Mouse (Mus musculus) kidney, embryonic 14.5 days (tissue): ENCODE results near the gene 1700024P04Rik. TPM values are rescaled to one million over a fixed set of nuclear protein-coding genes. Genes with fewer than 3 reads are reported as not detected.

ENCODE experiments used
- ATAC-seq: fragments of 200-750 bp; cut with Nextera tagmentation; 2 replicates; pipeline ENCODE4 v1.8.0; 2017; ENCODE audit warnings: moderate number of reproducible peaks, mild to moderate bottlenecking, moderate TSS enrichment, moderate library complexity; ENCODE audit not compliant: low FRiP score, low TSS enrichment
- H3K27ac ChIP-seq: fragments of 300-500 bp; sonication (generic); 2 replicates; pipeline ENCODE4 v1.5.1; 2014; ENCODE audit warnings: low read depth, mild to moderate bottlenecking, low read length, moderate library complexity, mixed read lengths
- H3K27me3 ChIP-seq: fragments of 300-500 bp; sonication (generic); 2 replicates; pipeline ENCODE4 v1.6.1; 2014; ENCODE audit warnings: mild to moderate bottlenecking, low read length; ENCODE audit not compliant: control insufficient read depth, insufficient read depth
- H3K36me3 ChIP-seq: fragments of 300-500 bp; sonication (generic); 2 replicates; pipeline ENCODE4 v1.6.1; 2014; ENCODE audit warnings: low read length, mixed read lengths; ENCODE audit not compliant: control insufficient read depth, insufficient read depth
- H3K4me1 ChIP-seq: fragments of 300-500 bp; sonication (generic); 2 replicates; pipeline ENCODE4 v1.6.1; 2014; ENCODE audit warnings: low read length, mixed read lengths; ENCODE audit not compliant: control insufficient read depth, insufficient read depth
- H3K4me2 ChIP-seq: fragments of 300-500 bp; sonication (generic); replicated peaks from 2 replicates; pipeline ENCODE4 v1.6.1; 2014; ENCODE audit warnings: low read depth, mild to moderate bottlenecking, low read length
- H3K4me3 ChIP-seq: fragments of 300-500 bp; sonication (generic); 2 replicates; pipeline ENCODE4 v1.5.1; 2014; ENCODE audit warnings: mild to moderate bottlenecking, low read length
- H3K9ac ChIP-seq: fragments of 300-500 bp; sonication (generic); 2 replicates; pipeline ENCODE4 v1.6.1; 2014; ENCODE audit warnings: low read depth, mild to moderate bottlenecking, low read length, moderate library complexity
- H3K9me3 ChIP-seq: fragments of 300-500 bp; sonication (generic); 2 replicates; pipeline ENCODE4 v1.6.1; 2016; ENCODE audit warnings: low read length; ENCODE audit not compliant: control insufficient read depth
- WGBS: fragments of 180-500 bp; shearing (Covaris S2); extraction: QIAGEN DNeasy Blood & Tissue Kit; methylation state at CpG from one replicate; pipeline ENCODE4 v1.1.7; 2014; 5-methylcytosine and 5-hydroxymethylcytosine counted together
- polyA plus RNA-seq: library from polyadenylated mRNA; unstranded; fragments of >200 nt; fragmentation: Nextera tagmentation; extraction: Ambion mirVana; gene quantifications from 2 replicates; pipeline ENCODE4 v1.2.1, GENCODE M21; 2014

1700024P04Rik gene
- polyA plus RNA-seq, 1 experiment from 2014 or later: not detected

DNA sequence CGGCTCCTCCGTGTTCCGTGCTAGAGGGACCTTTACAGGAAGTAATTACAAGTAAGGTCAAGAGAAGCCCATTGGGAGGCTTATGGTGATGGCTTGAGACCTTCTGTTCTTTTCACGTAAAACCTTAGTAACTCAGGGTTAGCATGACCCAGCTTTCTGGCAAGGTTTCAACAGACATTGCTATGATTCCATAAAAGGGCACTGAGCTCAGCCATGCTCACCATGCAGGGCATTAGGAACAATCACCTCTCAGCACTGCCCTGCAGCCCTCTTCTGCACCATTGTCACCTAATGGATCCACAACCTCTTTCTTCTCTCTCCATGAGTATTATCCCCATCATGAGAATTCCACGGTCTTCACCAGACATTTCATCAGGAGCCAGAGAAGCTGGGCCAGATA is 12.7 kb downstream of the 1700024P04Rik start:
- ATAC-seq: no peak
- Histone ChIP-seq H3K4me3 (no peak overlapping the region), H3K9ac (no peak overlapping the region), H3K4me2 (no peak overlapping the region), H3K36me3 (no peaks in the 10 kb centered on the region), H3K27ac (no peak overlapping the region), H3K4me1 (no peaks in the 10 kb centered on the region), H3K9me3 (no peaks in the 10 kb centered on the region), H3K27me3 (no peaks in the 10 kb centered on the region)
- 57% methylated on average over 5 of the region's 5 CpGs for WGBS

DNA sequence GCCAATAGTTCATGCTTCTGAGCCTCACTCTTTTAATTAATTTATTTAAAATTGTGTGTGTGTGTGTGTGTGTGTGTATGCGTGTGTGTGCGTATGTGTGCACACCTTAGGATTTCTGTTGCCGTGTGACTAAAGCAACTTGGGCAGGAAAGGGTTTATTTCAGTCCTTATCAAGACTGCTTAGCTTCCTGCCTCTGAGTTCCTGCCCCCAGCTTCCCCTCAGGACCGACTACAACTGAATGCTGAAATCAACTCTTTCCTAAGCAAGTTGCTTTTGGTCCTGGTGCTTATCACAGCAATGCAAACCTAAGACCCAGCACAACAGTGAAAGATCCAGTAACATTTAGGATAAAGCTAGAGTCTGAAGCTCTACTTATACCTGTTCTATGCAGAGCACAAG is 15.8 kb downstream of the 1700024P04Rik start:
- H3K4me2 ChIP-seq: no peak overlapping the region
- no peak for ATAC-seq
- H3K36me3 ChIP-seq: no peaks in the 10 kb centered on the region
- H3K27me3 ChIP-seq: no peaks in the 10 kb centered on the region
- H3K9ac ChIP-seq: no peak overlapping the region
- no peak overlapping the region for H3K27ac ChIP-seq
- WGBS: 66% methylated on average over 4 of the region's 4 CpGs
- no peaks in the 10 kb centered on the region for H3K4me1 ChIP-seq
- H3K4me3 ChIP-seq: no peak overlapping the region
- no peaks in the 10 kb centered on the region for H3K9me3 ChIP-seq

DNA sequence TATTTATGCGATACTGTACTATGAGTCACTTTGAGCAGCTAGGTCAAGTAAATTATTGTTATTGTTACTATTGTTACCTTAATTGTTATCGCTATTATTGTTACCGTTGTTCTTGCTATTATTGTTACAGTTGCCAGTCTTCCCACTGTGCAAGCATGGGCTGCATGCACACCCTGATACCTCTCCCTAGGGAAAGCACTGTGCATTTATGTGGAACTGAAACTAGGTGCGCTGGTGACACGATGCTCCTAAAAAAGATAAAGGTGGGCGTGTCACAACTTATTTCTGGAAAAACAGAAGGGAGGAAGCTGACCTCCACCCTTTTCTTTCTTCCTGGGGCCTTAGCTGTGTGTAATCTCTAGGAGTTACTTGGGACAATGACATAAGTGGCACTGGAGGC is 16.4 kb downstream of the 1700024P04Rik start:
- H3K4me3 ChIP-seq: no peak overlapping the region
- 85% methylated on average over 6 of the region's 6 CpGs for WGBS
- no peak for ATAC-seq

DNA sequence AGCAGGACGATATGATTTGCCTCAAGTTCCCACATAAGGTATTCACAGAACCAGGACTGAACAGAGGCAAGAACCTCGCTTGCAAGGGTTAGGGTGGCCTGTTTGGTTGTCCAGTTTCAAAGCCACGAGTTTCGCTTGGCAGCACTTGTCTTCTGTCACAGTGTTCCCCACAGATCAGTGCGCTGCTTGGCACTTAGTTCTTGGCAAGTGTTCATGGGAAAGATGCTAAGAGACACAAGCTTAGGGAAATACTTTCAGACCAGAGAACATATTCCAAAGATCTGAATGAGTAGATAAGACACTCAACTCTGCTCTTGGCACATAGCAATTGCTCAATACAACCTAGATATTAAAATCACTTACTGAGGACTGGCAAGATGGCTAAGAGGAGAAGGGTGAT is 17.8 kb downstream of the 1700024P04Rik start:
- no peak overlapping the region for H3K4me2 ChIP-seq
- ATAC-seq: no peak
- no peaks in the 10 kb centered on the region for H3K27me3 ChIP-seq
- no peak overlapping the region for H3K27ac ChIP-seq
- H3K9me3 ChIP-seq: no peaks in the 10 kb centered on the region
- no peak overlapping the region for H3K9ac ChIP-seq
- no peak overlapping the region for H3K4me3 ChIP-seq
- no peaks in the 10 kb centered on the region for H3K4me1 ChIP-seq
- WGBS: 90% methylated on average over 5 of the region's 5 CpGs
- no peaks in the 10 kb centered on the region for H3K36me3 ChIP-seq

More for the DNA sequence above, 16.4 kb downstream of the 1700024P04Rik start:
- no peak overlapping the region for H3K9ac ChIP-seq
- no peaks in the 10 kb centered on the region for H3K9me3 ChIP-seq
- no peak overlapping the region for H3K4me2 ChIP-seq
- no peaks in the 10 kb centered on the region for H3K27me3 ChIP-seq
- H3K4me1 ChIP-seq: no peaks in the 10 kb centered on the region
- no peaks in the 10 kb centered on the region for H3K36me3 ChIP-seq
- H3K27ac ChIP-seq: no peak overlapping the region

DNA sequence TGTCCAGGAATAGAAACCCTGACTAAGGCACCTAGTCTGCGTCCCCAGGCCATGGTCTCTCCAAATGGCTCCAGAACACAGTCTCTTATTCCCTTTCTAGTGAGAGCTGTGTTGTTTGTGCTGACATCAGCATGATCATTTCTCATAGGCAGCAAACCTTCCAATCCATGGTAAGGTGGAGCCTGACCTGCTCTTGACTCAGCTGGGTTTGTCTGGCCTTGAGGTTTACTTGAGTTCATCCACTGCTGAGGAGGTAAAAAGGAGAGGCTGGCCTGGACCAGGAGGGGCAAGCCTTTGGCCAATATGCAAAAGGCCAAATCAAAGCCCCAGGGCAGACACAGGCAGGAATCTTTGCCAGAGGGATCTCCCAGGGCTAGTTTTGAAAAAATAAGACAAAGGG is 20.8 kb downstream of the 1700024P04Rik start:
- WGBS: 88% methylated on average over 1 of the region's 1 CpGs
- no peak overlapping the region for H3K9ac ChIP-seq
- no peaks in the 10 kb centered on the region for H3K36me3 ChIP-seq
- no peak for ATAC-seq
- H3K4me2 ChIP-seq: no peak overlapping the region
- no peaks in the 10 kb centered on the region for H3K4me1 ChIP-seq
- H3K27me3 ChIP-seq: no peaks in the 10 kb centered on the region
- no peak overlapping the region for H3K4me3 ChIP-seq
- no peaks in the 10 kb centered on the region for H3K9me3 ChIP-seq
- no peak overlapping the region for H3K27ac ChIP-seq

DNA sequence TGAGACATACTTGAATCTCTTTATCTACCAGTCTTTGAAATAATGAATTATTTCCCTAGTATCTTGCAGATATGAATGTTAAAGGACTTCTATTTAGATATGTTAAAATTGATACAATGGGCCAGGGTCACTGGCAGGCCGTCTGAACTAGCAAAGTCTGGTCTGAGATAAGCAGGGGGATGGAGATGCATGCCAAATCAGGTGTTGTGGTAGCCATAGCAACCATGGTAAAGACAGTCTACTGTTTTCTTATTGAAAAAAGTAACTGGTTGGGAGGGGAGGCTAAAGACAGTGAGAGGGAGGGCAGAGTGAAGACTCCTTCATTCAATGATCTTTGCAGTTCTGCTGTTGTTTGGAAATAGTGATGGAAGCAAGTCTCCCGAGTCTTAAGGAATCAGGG is 26.2 kb downstream of the 1700024P04Rik start:
- H3K9me3 ChIP-seq: no peaks in the 10 kb centered on the region
- H3K27me3 ChIP-seq: no peaks in the 10 kb centered on the region
- H3K4me3 ChIP-seq: no peak overlapping the region
- H3K27ac ChIP-seq: no peak overlapping the region
- no peaks in the 10 kb centered on the region for H3K36me3 ChIP-seq
- 73% methylated on average over 2 of the region's 2 CpGs for WGBS
- no peak for ATAC-seq
- H3K4me1 ChIP-seq: no peaks in the 10 kb centered on the region
- no peak overlapping the region for H3K9ac ChIP-seq
- no peak overlapping the region for H3K4me2 ChIP-seq

DNA sequence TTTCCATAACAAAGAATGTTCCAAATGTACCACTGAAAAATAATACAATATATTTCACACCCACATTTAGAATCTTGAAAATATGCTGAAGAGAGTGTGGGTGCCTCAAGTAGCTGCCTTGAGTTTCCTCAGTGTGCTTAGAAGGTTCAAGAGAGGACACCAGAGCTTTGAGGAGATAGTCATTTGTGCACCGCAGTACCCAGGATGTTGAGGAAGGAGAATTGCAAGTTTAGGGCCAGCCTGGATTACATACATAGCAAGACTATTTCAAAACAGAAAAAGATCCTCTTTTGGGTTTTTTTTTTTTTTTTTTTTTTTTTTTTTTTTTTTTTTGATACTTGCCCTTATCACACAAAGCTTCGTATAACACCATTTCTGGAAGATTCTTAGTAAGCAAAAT is 28.2 kb downstream of the 1700024P04Rik start:
- H3K4me1 ChIP-seq: no peaks in the 10 kb centered on the region
- no peaks in the 10 kb centered on the region for H3K9me3 ChIP-seq
- no peak for ATAC-seq
- H3K4me3 ChIP-seq: no peak overlapping the region
- no peaks in the 10 kb centered on the region for H3K36me3 ChIP-seq
- no peak overlapping the region for H3K9ac ChIP-seq
- WGBS: 91% methylated on average over 2 of the region's 2 CpGs
- H3K27me3 ChIP-seq: no peaks in the 10 kb centered on the region
- H3K27ac ChIP-seq: no peak overlapping the region
- H3K4me2 ChIP-seq: no peak overlapping the region

DNA sequence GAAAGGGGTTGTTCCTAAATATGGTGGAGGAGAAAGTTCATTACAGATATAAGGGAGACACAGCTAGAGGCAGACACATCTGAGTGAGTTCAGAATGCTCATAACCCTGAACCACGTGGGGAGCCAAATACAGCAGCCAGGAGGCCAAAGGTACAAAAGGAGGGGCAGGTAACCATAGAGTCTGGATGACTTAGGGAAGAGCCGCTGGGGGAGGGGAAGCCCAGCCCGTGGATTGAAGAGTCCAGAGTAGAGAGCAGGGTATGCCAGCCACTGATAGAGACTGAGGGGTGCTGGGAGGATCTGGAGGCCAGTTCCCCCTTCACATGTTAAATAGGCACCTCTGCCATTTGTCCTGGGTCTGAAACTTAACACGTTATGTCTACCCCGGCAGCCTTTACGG is 28.7 kb downstream of the 1700024P04Rik start:
- no peaks in the 10 kb centered on the region for H3K4me1 ChIP-seq
- no peak overlapping the region for H3K4me2 ChIP-seq
- no peaks in the 10 kb centered on the region for H3K9me3 ChIP-seq
- no peaks in the 10 kb centered on the region for H3K36me3 ChIP-seq
- H3K4me3 ChIP-seq: no peak overlapping the region
- no peak overlapping the region for H3K9ac ChIP-seq
- no peaks in the 10 kb centered on the region for H3K27me3 ChIP-seq
- no peak overlapping the region for H3K27ac ChIP-seq
- 51% methylated on average over 6 of the region's 6 CpGs for WGBS
- no peak for ATAC-seq

DNA sequence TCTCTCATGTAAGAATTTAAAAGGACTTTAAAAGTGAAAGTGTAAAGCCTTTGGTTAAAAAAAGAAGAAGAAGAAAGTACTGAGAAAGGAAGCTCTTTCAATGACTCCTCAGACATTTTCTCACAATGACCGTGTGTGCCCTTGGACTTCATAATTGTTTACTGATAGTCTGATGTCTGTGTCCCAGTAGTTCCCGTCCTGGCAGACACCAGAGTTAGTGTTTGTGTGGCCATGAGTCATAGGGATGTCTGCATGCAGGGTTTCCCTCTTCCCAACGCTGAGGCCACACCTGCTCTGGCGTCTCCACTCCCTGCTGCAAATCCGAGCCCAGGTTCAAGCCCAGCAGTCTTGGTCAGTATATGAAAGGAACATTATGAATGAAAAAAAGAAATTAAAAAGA is 29.1 kb downstream of the 1700024P04Rik start:
- Histone ChIP-seq H3K36me3 (no peaks in the 10 kb centered on the region), H3K4me2 (no peak overlapping the region), H3K9ac (no peak overlapping the region), H3K4me3 (no peak overlapping the region), H3K4me1 (no peaks in the 10 kb centered on the region), H3K27me3 (no peaks in the 10 kb centered on the region), H3K9me3 (no peaks in the 10 kb centered on the region), H3K27ac (no peak overlapping the region)
- WGBS: 55% methylated on average over 5 of the region's 5 CpGs
- ATAC-seq: no peak

DNA sequence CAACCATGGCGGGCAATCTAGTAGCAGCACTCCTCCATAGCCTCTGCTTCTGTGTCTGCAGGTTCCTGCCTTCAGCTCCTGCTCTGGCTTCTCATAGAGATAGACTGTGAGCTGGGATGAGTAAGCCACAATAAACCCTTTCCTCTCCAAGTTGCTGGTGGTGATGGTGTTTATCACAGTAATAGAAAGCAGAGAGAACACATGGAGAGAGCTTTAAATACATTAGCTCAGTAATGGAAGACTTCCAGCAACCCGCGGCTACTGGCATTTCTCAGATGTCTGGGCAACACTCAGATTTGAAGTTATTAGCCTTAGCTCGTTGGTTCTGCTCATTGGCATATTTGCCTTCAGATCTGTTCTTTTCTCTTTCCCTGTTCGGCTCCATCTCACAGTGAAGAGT is 30.5 kb downstream of the 1700024P04Rik start:
- Histone ChIP-seq H3K4me1 (no peaks in the 10 kb centered on the region), H3K4me2 (no peak overlapping the region), H3K27me3 (no peaks in the 10 kb centered on the region), H3K36me3 (no peaks in the 10 kb centered on the region), H3K9me3 (no peaks in the 10 kb centered on the region), H3K27ac (no peak overlapping the region), H3K4me3 (no peak overlapping the region), H3K9ac (no peak overlapping the region)
- ATAC-seq: no peak
- WGBS: 74% methylated on average over 5 of the region's 5 CpGs
